Mouse (Mus musculus) G1E (cell line): ENCODE measurements at regions not wholly inside any gene's neighbourhood (a gene's known extent, or its start where the extent isn't known, plus 50 kb on each side); places are given as distances from the start of the nearest gene placed in this dataset.

ENCODE experiments used
- CTCF ChIP-seq: IDR thresholded peaks from 2 replicates; pipeline ENCODE4 v1.5.1; 2012; ENCODE audit warnings: low read depth, low read length, inconsistent platforms, mixed read lengths
- GATA1 ChIP-seq: IDR thresholded peaks from 2 replicates; pipeline ENCODE4 v1.6.1; 2012; ENCODE audit warnings: borderline replicate concordance, low read length, inconsistent platforms, mixed read lengths
- GATA2 ChIP-seq: IDR thresholded peaks from 2 replicates; pipeline ENCODE4 v1.6.1; 2012; ENCODE audit warnings: low read depth, low read length, inconsistent platforms, borderline replicate concordance

- TF ChIP-seq CTCF, result no peak
- TF ChIP-seq GATA1, result no peak
- TF ChIP-seq GATA2, result no peak
Observed at GRCm38 (mm10) chr9:94053229-94053628, 484.7 kb downstream of the 1190002N15Rik start.
